Mouse (Mus musculus) midbrain, embryonic 10.5 days (tissue): ENCODE results near the gene Erp44. TPM values are rescaled to one million over a fixed set of nuclear protein-coding genes. Genes with fewer than 3 reads are reported as not detected.
A peak's percentile ranks its signal among the peaks of the same experiment; 100 is the strongest.

Experiments
- DNase-seq: peaks from one replicate; pipeline ENCODE4 v3.0.0-alpha.2; 2017; ENCODE audit warnings: low spot score
- H3K27ac ChIP-seq: fragments of 300-500 bp; sonication (generic); replicated peaks from 2 replicates; pipeline ENCODE4 v1.5.1; 2016; ENCODE audit warnings: mild to moderate bottlenecking
- H3K27me3 ChIP-seq: fragments of 300-500 bp; sonication (generic); 2 replicates; pipeline ENCODE4 v1.6.1; 2016; ENCODE audit warnings: low read depth, mild to moderate bottlenecking; ENCODE audit not compliant: poor library complexity, severe bottlenecking
- H3K36me3 ChIP-seq: fragments of 300-500 bp; sonication (generic); 2 replicates; pipeline ENCODE4 v1.6.1; 2016; ENCODE audit warnings: mild to moderate bottlenecking, moderate library complexity
- H3K4me1 ChIP-seq: fragments of 300-500 bp; sonication (generic); 2 replicates; pipeline ENCODE4 v1.6.1; 2016
- H3K4me3 ChIP-seq: fragments of 300-500 bp; sonication (generic); 2 replicates; pipeline ENCODE4 v1.5.1; 2016; ENCODE audit warnings: mild to moderate bottlenecking, moderate library complexity
- H3K9me3 ChIP-seq: fragments of 300-500 bp; sonication (generic); replicated peaks from 2 replicates; pipeline ENCODE4 v1.6.1; 2016; ENCODE audit warnings: mild to moderate bottlenecking
- WGBS: fragments of 180-500 bp; shearing (Covaris S2); methylation state at CpG from one replicate; pipeline ENCODE4 v1.1.7; 2016; 5-methylcytosine and 5-hydroxymethylcytosine counted together
- polyA plus RNA-seq: library from polyadenylated mRNA; unstranded; fragments of >200 nt; fragmentation: Nextera tagmentation; extraction: Ambion mirVana; gene quantifications from 2 replicates; pipeline ENCODE4 v1.2.1, GENCODE M21; 2016

Erp44 gene
- polyA plus RNA-seq, 1 experiment from 2014 or later, result 68.5 TPM

DNA sequence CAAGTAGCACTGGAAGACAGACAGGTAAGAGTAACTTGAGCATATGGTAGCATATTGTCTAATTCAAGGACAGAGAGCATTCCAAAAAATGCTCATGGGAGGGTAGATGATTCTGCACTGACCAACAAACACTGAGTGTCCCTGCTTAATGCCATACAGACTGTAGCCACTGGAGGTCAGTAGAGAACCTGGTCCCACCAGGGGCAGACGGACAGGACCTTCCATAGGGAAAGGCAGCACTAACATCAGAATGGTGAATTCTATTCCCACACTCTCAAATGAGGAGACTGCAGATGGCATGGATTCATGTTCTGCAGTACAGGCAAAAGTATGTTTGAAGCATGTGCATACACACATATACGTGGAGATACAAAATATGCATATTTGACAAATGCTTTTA, 54.2 kb downstream of the Erp44 start:
- Histone ChIP-seq H3K27ac (no peak overlapping the region), H3K4me1 (peaks cover 9% of the 10 kb centered on the region), H3K27me3 (no peaks in the 10 kb centered on the region), H3K36me3 (no peaks in the 10 kb centered on the region), H3K9me3 (no peaks in the 10 kb centered on the region), H3K4me3 (no peak overlapping the region)
- WGBS, result 27% methylated on average over 2 of the region's 2 CpGs
- DNase-seq, result peak; percentile 51

DNA sequence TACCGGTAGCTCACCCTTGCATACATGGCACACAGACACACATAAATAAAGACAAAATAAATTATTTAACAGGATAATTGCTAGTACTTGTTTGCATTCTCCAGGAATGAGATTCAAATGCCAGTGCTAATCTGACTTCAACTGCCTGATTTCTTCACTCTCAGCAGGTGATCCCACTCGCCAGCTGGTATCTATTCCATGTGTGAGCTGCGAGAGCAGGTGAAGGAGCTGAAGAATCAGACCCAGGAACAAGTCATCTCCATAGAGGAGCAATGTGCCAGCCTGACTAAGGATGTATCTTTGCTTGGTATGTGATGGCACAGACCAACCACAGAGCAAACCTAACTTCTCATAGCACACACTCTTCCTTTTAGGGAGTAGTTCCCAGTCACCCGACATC, 75.8 kb downstream of the Erp44 start:
- no peaks in the 10 kb centered on the region for H3K27me3 ChIP-seq
- WGBS, result 87% methylated on average over 4 of the region's 4 CpGs
- H3K27ac ChIP-seq, result no peak overlapping the region
- no peak for DNase-seq
- no peaks in the 10 kb centered on the region for H3K9me3 ChIP-seq
- H3K4me3 ChIP-seq, result no peak overlapping the region
- peaks cover 39% of the 10 kb centered on the region for H3K36me3 ChIP-seq
- H3K4me1 ChIP-seq, result no peaks in the 10 kb centered on the region

DNA sequence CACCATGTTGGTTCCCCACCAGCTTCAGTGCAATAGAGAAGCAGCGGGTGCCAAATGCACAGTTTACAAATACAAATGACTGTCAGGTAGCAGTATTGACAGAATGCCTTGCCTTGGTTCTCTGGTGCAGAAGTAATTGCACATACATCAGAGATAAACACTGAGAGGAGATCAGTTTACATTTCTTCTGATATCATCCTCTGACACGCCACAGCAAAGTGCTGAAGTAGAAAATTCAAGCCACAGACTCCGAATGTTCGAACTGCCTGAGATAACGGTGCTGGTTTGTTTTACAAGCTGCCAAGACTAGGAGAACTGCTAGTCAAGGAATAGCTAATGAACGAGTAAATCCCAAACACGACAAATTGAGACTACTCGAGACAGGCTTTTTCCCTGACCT, 80.9 kb downstream of the Erp44 start:
- H3K9me3 ChIP-seq, result no peaks in the 10 kb centered on the region
- H3K4me3 ChIP-seq, result no peak overlapping the region
- H3K4me1 ChIP-seq, result no peaks in the 10 kb centered on the region
- WGBS, result 89% methylated on average over 8 of the region's 8 CpGs
- peaks cover 46% of the 10 kb centered on the region for H3K36me3 ChIP-seq
- no peak overlapping the region for H3K27ac ChIP-seq
- H3K27me3 ChIP-seq, result no peaks in the 10 kb centered on the region
- no peak for DNase-seq

DNA sequence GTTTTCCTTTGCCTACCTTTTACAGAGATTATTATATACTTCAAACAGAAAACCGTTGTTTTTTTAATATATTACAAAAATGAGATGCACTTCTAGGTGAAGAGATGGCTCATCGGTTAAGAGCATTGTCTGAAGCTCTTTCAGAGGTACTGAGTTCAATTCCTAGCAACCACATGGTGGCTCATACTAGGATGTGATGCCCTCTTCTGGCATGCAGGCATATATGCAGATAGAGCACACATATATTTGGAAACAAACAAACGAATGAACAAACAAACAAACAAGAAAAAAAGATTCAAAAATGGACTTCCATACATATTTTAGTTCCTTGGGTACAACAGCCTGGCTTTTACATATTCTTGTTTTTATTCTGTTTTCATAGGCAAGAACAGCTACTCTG, 81.4 kb downstream of the Erp44 start:
- H3K27me3 ChIP-seq, result no peaks in the 10 kb centered on the region
- no peak overlapping the region for H3K4me3 ChIP-seq
- peaks cover 41% of the 10 kb centered on the region for H3K36me3 ChIP-seq
- H3K4me1 ChIP-seq, result no peaks in the 10 kb centered on the region
- H3K27ac ChIP-seq, result no peak overlapping the region
- 90% methylated on average over 3 of the region's 3 CpGs for WGBS
- H3K9me3 ChIP-seq, result no peaks in the 10 kb centered on the region
- no peak for DNase-seq

DNA sequence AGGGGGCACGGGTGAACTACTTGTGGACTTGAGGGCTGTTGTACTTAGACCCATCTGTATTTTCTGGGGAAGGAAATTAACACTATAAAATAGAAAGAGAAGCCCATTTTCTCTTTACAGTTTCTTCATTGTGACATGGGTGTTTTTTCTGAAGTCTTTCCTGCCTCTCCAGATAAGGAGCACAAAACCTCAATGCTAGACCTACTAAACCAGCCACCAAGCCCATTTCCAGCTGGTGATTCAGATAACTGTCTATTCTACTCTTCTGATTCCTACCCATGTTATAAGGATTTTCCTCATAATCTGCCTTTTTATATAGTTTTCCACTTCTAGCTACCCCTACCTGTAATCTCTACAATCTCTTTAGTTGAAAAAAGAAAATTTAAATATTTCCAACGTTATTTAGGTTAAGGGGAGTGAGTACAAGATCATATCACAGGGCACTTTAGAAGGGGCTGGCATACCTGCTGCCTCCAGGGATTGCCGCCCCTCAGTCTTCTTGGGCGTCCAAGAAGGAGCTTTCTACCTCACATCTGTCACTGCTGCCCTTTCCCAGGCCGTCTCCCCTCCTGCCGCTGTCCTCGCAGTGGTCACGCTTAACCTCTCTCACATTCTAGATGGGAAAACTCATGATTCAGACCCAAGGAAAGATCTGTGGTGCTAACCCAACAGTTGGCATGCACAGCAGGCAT, 97.1 kb downstream of the Erp44 start:
- DNase-seq, result no peak
- Histone ChIP-seq H3K4me1 (peaks cover 8% of the 10 kb centered on the region), H3K36me3 (0 out of 2 replicates have a peak, but pooled peaks cover 3% of the 10 kb centered on the region), H3K27ac (no peak overlapping the region), H3K4me3 (no peak overlapping the region), H3K27me3 (no peaks in the 10 kb centered on the region), H3K9me3 (no peaks in the 10 kb centered on the region)
- WGBS, result 85% methylated on average over 8 of the region's 8 CpGs

DNA sequence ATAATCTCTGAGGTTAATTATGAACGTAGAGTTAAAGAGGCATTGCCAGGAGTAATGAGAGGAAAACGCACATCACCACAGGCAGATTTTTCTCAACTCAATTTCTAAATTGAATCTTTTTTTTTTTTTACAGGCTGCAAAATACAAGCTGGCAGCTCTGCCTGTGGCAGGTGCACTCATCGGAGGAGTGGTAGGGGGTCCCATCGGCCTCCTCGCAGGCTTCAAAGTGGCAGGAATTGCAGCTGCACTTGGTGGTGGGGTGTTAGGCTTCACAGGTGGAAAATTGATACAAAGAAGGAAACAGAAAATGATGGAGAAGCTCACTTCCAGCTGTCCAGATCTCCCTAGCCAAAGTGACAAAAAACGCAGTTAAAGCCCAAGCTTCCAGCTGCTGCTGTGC, 98.0 kb downstream of the Erp44 start:
- peaks cover 8% of the 10 kb centered on the region for H3K4me1 ChIP-seq
- no peaks in the 10 kb centered on the region for H3K27me3 ChIP-seq
- no peak overlapping the region for H3K27ac ChIP-seq
- no peak for DNase-seq
- H3K9me3 ChIP-seq, result no peaks in the 10 kb centered on the region
- 81% methylated on average over 6 of the region's 6 CpGs for WGBS
- 0 out of 2 replicates have a peak, but pooled peaks cover 3% of the 10 kb centered on the region for H3K36me3 ChIP-seq
- H3K4me3 ChIP-seq, result no peak overlapping the region

DNA sequence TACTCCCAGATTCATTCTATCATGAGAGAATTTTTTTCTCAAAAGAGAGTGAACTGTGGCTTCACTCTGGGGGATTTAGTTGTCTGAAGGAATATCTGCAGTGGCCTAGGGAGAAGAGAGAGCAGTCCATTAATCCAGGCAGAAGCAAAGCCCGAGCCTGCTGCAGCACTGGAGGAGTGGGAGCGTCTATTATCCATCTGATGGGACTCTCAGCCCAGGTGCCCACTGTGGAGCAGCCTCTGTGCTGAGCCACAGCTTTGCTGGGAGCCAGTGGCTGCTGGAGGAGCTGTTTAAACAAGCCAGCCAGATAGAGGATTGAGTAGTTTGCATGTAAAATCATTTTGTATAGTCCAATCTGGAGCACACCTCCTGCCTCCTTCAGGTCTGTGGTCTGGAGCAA, 98.4 kb downstream of the Erp44 start:
- H3K4me3 ChIP-seq, result no peak overlapping the region
- H3K27ac ChIP-seq, result no peak overlapping the region
- DNase-seq, result no peak
- 0 out of 2 replicates have a peak, but pooled peaks cover 3% of the 10 kb centered on the region for H3K36me3 ChIP-seq
- no peaks in the 10 kb centered on the region for H3K9me3 ChIP-seq
- 15% methylated on average over 2 of the region's 2 CpGs for WGBS
- H3K4me1 ChIP-seq, result peaks cover 8% of the 10 kb centered on the region
- H3K27me3 ChIP-seq, result no peaks in the 10 kb centered on the region

DNA sequence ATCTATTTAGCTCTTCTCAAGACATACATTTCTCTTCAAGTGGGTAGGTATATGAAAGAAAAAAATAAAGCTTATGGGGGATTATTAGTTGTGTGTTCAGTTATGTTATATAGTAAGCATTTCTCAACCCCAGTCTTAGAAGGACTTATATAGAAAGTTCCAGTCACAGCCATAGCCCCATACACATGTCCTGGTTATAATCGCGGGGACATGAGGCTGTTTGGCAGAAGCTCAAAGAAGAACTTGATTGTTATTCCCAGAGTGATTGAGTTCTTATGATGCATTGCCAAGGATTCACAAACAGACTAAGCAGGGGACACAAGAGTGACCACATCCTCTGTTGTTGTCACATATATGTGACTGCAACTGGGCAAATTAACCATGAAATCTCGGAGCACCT, 103.7 kb downstream of the Erp44 start:
- no peak overlapping the region for H3K27ac ChIP-seq
- no peak for DNase-seq
- H3K4me3 ChIP-seq, result no peak overlapping the region
- no peaks in the 10 kb centered on the region for H3K27me3 ChIP-seq
- H3K4me1 ChIP-seq, result peaks cover 3% of the 10 kb centered on the region
- 0 out of 2 replicates have a peak, but pooled peaks cover 3% of the 10 kb centered on the region for H3K36me3 ChIP-seq
- no peaks in the 10 kb centered on the region for H3K9me3 ChIP-seq
- WGBS, result 88% methylated on average over 3 of the region's 3 CpGs

DNA sequence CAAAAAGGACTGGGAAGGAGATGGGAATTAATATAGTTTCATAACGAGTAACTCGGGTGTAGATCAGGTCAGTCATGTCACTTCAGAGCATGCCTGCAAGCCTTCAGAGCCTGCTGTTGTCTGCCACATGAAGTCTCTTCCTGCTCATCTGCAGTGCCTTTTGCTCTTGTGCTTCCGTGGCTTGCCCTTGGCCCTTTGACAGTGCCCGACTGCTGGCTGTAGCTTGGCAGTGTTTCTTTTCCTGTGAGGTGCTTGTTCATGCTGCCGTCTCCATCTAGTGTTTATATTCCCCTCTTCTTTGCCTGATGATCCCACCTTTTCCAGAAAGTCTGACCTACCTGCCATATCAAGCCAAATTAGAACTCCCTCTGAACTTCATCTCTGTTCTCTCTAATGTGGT, 115.5 kb downstream of the Erp44 start:
- WGBS, result 92% methylated on average over 5 of the region's 5 CpGs
- Histone ChIP-seq H3K4me3 (no peak overlapping the region), H3K9me3 (no peaks in the 10 kb centered on the region), H3K4me1 (no peaks in the 10 kb centered on the region), H3K27me3 (no peaks in the 10 kb centered on the region), H3K36me3 (peaks cover 5% of the 10 kb centered on the region), H3K27ac (no peak overlapping the region)
- no peak for DNase-seq

DNA sequence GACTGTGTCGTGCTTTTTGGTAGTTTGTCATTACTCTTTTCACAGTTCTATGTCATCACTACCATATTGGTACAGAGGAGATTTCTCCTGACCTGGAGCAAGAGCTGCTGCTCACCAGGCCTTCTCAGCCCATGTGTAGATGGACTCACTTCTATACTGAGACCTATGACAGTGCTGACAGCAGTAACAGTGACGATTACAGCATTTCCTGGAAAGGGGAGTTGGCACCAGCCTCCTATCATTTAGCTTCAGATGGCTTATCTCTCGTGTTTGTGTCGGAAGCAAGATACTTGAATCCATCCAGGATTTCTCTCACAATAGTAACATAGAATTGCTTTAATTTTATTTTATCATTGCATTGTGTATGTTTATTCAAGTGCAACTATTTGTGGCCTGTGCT, 119.0 kb downstream of the Erp44 start:
- Histone ChIP-seq H3K4me3 (no peak overlapping the region), H3K9me3 (no peaks in the 10 kb centered on the region), H3K27me3 (no peaks in the 10 kb centered on the region), H3K4me1 (no peaks in the 10 kb centered on the region; the same call in 1 of the 2 replicates), H3K27ac (no peak overlapping the region), H3K36me3 (no peaks in the 10 kb centered on the region)
- WGBS, result 88% methylated on average over 4 of the region's 4 CpGs
- no peak for DNase-seq

DNA sequence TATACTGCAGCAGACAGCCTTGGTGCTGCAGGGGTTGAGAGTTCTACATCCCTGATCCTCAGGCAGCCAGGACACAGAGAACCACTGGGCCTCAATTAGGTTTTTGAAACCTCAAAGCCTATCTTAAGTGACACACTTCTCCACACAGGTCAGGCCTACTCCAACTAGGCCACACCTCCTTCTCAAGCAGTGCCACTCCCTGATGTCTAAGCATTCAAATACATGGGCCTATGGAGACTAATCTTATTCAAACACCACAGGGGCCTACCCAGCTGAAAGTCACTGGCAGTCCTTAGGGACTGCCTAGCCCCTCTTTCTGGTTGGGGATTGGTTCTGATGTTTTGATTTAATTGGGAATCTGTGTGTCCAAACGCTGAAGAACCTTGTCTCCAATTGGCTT, 123.5 kb downstream of the Erp44 start:
- 70% methylated on average over 1 of the region's 1 CpGs for WGBS
- Histone ChIP-seq H3K27me3 (no peaks in the 10 kb centered on the region), H3K9me3 (no peaks in the 10 kb centered on the region), H3K27ac (no peak overlapping the region), H3K4me3 (no peak overlapping the region), H3K36me3 (no peaks in the 10 kb centered on the region), H3K4me1 (no peaks in the 10 kb centered on the region; the same call in 1 of the 2 replicates)
- no peak for DNase-seq

DNA sequence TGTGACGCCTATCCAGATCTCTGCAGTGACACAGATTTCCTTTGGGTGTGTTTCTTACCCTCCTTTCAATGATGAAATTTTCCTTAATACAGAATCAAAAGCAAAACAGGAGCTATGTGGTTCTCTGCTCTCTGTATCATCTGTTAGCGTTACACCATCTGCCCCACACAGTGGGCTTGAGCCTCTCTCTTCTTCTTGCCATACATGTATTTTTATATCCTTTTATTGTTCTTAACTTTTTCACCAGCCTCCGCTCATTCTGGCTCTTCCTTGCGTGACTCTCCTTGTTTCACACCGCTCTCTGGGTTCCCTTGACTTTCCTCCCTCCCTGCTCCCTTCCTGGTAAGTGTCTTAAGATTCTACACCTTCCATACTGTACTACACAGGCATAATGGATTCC, 126.1 kb downstream of the Erp44 start:
- H3K4me1 ChIP-seq, result no peaks in the 10 kb centered on the region; the same call in 1 of the 2 replicates
- H3K9me3 ChIP-seq, result no peaks in the 10 kb centered on the region
- no peak for DNase-seq
- no peak overlapping the region for H3K27ac ChIP-seq
- 91% methylated on average over 5 of the region's 5 CpGs for WGBS
- no peaks in the 10 kb centered on the region for H3K36me3 ChIP-seq
- H3K27me3 ChIP-seq, result no peaks in the 10 kb centered on the region
- H3K4me3 ChIP-seq, result no peak overlapping the region

DNA sequence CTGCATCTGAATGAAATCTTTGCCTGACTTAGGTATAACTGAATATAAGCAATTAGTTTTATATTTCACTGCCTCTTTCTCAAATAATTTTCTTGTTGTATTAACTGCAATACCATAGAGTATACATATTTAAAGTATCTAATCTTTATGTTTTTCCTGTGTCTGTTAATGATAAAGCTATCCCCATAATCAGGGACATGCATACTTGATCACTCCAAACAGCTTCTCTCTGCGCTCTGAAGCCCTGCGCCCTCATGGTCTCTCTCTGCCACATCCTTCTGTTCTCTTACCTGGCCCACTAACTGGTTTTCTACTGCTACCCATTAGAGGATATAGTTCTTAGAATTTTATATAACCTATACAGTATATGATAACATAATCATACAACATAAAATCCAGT, 129.9 kb downstream of the Erp44 start:
- WGBS, result 95% methylated on average over 2 of the region's 2 CpGs
- H3K9me3 ChIP-seq, result no peaks in the 10 kb centered on the region
- no peaks in the 10 kb centered on the region for H3K4me1 ChIP-seq
- H3K4me3 ChIP-seq, result no peak overlapping the region
- H3K36me3 ChIP-seq, result no peaks in the 10 kb centered on the region
- no peaks in the 10 kb centered on the region for H3K27me3 ChIP-seq
- DNase-seq, result no peak
- H3K27ac ChIP-seq, result no peak overlapping the region
